ENCODE assay signal across 17 mouse cellular contexts in genomic region chr15:82377701-82378100, GRCm38 (mm10). TPM values are rescaled to one million over a fixed set of nuclear protein-coding genes. Genes with fewer than 3 reads are reported as not detected.
DNase-seq lines count a peak whose midpoint lies in the region; ATAC-seq and TF ChIP-seq lines count a peak whose summit lies in the region.
"Had no signal": no experiment of that assay in that cellular context is flagged by ENCODE, and none has a peak within 500 bp of the region (broad histone marks: within the 10 kb centered on the region; RNA-seq: fewer than 3 reads in every experiment).

No protein-coding gene starts in this region.

- H3K27ac ChIP-seq in forebrain, postnatal 0 days (ENCODE audit: low read depth, low read length) = 0 out of 2 replicates have a peak overlapping the region, but pooled peaks have one; percentile 5
- no peak overlapping the region for H3K27ac ChIP-seq in forebrain, embryonic 12.5 days
- H3K27ac ChIP-seq in intestine, embryonic 14.5 days (ENCODE audit: low read depth) = no peak overlapping the region
- no peak overlapping the region; the same call in 1 of the 2 replicates for H3K27ac ChIP-seq in intestine, postnatal 0 days (ENCODE audit: low read depth, low read length)
- peak overlapping the region; percentile 78; the same call in 1 of the 2 replicates for H3K27ac ChIP-seq in lung, embryonic 16.5 days (ENCODE audit: low read length)
- no peak overlapping the region for H3K27ac ChIP-seq in midbrain, embryonic 16.5 days (ENCODE audit: low read length)
- H3K27ac ChIP-seq: forebrain, embryonic 10.5 days; hindbrain, embryonic 13.5 days; midbrain, embryonic 13.5 days had no signal

- DNase-seq in forebrain, postnatal 0 days = no peak
- DNase-seq in intestine, embryonic 14.5 days (ENCODE audit: low spot score) = peak; percentile 48
- DNase-seq in lung, postnatal 25 days (ENCODE audit: low spot score) = no peak
- DNase-seq in frontal cortex, postnatal 36 days (ENCODE audit: low spot score in 2 of 2) = no peak
- DNase-seq: cerebellum, postnatal 14 days; thymus, adult 18-20 months had no signal

- no peak overlapping the region for H3K4me2 ChIP-seq in forebrain, postnatal 0 days (ENCODE audit: low read depth)
- no peak overlapping the region for H3K4me2 ChIP-seq in forebrain, embryonic 12.5 days
- H3K4me2 ChIP-seq in intestine, embryonic 14.5 days (ENCODE audit: low read length) = no peak overlapping the region
- no peak overlapping the region for H3K4me2 ChIP-seq in intestine, postnatal 0 days (replicated peaks; ENCODE audit: low read depth)
- no peak overlapping the region for H3K4me2 ChIP-seq in lung, embryonic 16.5 days (ENCODE audit: low read depth, low read length)
- no peak overlapping the region for H3K4me2 ChIP-seq in midbrain, embryonic 16.5 days (ENCODE audit: low read length)
- H3K4me2 ChIP-seq: hindbrain, embryonic 13.5 days; midbrain, embryonic 13.5 days had no signal

- peaks cover 9% of the 10 kb centered on the region; the same call in 1 of the 2 replicates for H3K4me1 ChIP-seq in forebrain, postnatal 0 days (ENCODE audit: insufficient read depth)
- H3K4me1 ChIP-seq in forebrain, embryonic 12.5 days = peaks cover 30% of the 10 kb centered on the region
- H3K4me1 ChIP-seq in intestine, embryonic 14.5 days (replicated peaks; ENCODE audit: control insufficient read depth, insufficient read depth, low read length) = peaks cover 23% of the 10 kb centered on the region; the same call in 1 of the 2 replicates
- H3K4me1 ChIP-seq in intestine, postnatal 0 days (replicated peaks; ENCODE audit: control insufficient read depth, insufficient read depth, low read length) = 0 out of 2 replicates have a peak, but pooled peaks cover 5% of the 10 kb centered on the region
- H3K4me1 ChIP-seq in lung, embryonic 16.5 days (replicated peaks; ENCODE audit: control insufficient read depth, insufficient read depth, low read length) = peaks cover 30% of the 10 kb centered on the region
- peaks cover 3% of the 10 kb centered on the region; the same call in 1 of the 2 replicates for H3K4me1 ChIP-seq in midbrain, embryonic 16.5 days (ENCODE audit: control insufficient read depth, insufficient read depth, low read length)

- H3K9ac ChIP-seq in forebrain, postnatal 0 days = no peak overlapping the region
- no peak overlapping the region for H3K9ac ChIP-seq in forebrain, embryonic 12.5 days
- no peak overlapping the region for H3K9ac ChIP-seq in intestine, embryonic 14.5 days (ENCODE audit: low read length)
- no peak overlapping the region for H3K9ac ChIP-seq in intestine, postnatal 0 days (ENCODE audit: low read depth, low read length)
- H3K9ac ChIP-seq in lung, embryonic 16.5 days (ENCODE audit: low read length) = no peak overlapping the region
- no peak overlapping the region for H3K9ac ChIP-seq in midbrain, embryonic 16.5 days (ENCODE audit: low read depth, low read length)
- H3K9ac ChIP-seq: hindbrain, embryonic 13.5 days; midbrain, embryonic 13.5 days had no signal

- no peak for TF ChIP-seq CTCF in forebrain, postnatal 0 days (IDR thresholded peaks at IDR 0.05; ENCODE audit: low read depth)
- no peak for TF ChIP-seq CTCF in intestine, postnatal 0 days (IDR thresholded peaks at IDR 0.05; ENCODE audit: low read depth)

- H3K27me3 ChIP-seq in forebrain, postnatal 0 days (ENCODE audit: insufficient read depth, low read length) = no peaks in the 10 kb centered on the region
- H3K27me3 ChIP-seq in forebrain, embryonic 12.5 days = no peaks in the 10 kb centered on the region
- H3K27me3 ChIP-seq in intestine, embryonic 14.5 days (replicated peaks; ENCODE audit: control insufficient read depth, insufficient read depth, low read length) = no peaks in the 10 kb centered on the region
- no peaks in the 10 kb centered on the region for H3K27me3 ChIP-seq in intestine, postnatal 0 days (replicated peaks; ENCODE audit: control insufficient read depth, insufficient read depth, low read length)
- no peaks in the 10 kb centered on the region for H3K27me3 ChIP-seq in lung, embryonic 16.5 days (ENCODE audit: control insufficient read depth, insufficient read depth, low read depth, low read length)
- H3K27me3 ChIP-seq in midbrain, embryonic 16.5 days (ENCODE audit: control insufficient read depth, insufficient read depth, low read depth, low read length) = no peaks in the 10 kb centered on the region
- H3K27me3 ChIP-seq: midbrain, embryonic 13.5 days had no signal

- H3K4me3 ChIP-seq in forebrain, postnatal 0 days (ENCODE audit: low read depth, low read length) = no peak overlapping the region
- H3K4me3 ChIP-seq in forebrain, embryonic 12.5 days (replicated peaks) = no peak overlapping the region
- no peak overlapping the region for H3K4me3 ChIP-seq in intestine, embryonic 14.5 days (ENCODE audit: low read depth, low read length)
- no peak overlapping the region for H3K4me3 ChIP-seq in intestine, postnatal 0 days (ENCODE audit: low read depth, low read length)
- H3K4me3 ChIP-seq in lung, embryonic 16.5 days (ENCODE audit: low read length) = no peak overlapping the region
- no peak overlapping the region for H3K4me3 ChIP-seq in midbrain, embryonic 16.5 days (ENCODE audit: low read depth, low read length)
- H3K4me3 ChIP-seq: forebrain, embryonic 10.5 days; hindbrain, embryonic 13.5 days; midbrain, embryonic 13.5 days had no signal

- H3K36me3 ChIP-seq in forebrain, postnatal 0 days (ENCODE audit: insufficient read depth) = no peaks in the 10 kb centered on the region
- no peaks in the 10 kb centered on the region for H3K36me3 ChIP-seq in forebrain, embryonic 12.5 days (replicated peaks)
- 0 out of 2 replicates have a peak, but pooled peaks cover 6% of the 10 kb centered on the region for H3K36me3 ChIP-seq in intestine, embryonic 14.5 days (ENCODE audit: control insufficient read depth, insufficient read depth, low read length)
- peaks cover 7% of the 10 kb centered on the region for H3K36me3 ChIP-seq in intestine, postnatal 0 days (ENCODE audit: control insufficient read depth, insufficient read depth)
- H3K36me3 ChIP-seq in lung, embryonic 16.5 days (ENCODE audit: control insufficient read depth, insufficient read depth, low read length) = no peaks in the 10 kb centered on the region
- H3K36me3 ChIP-seq in midbrain, embryonic 16.5 days (ENCODE audit: control insufficient read depth, insufficient read depth, low read length) = no peaks in the 10 kb centered on the region
- H3K36me3 ChIP-seq: forebrain, embryonic 10.5 days; hindbrain, embryonic 13.5 days; midbrain, embryonic 13.5 days had no signal

- no peak for ATAC-seq in forebrain, postnatal 0 days
- ATAC-seq in forebrain, embryonic 12.5 days (ENCODE audit: low FRiP score) = no peak
- ATAC-seq in intestine, embryonic 14.5 days (replicated peaks; ENCODE audit: low FRiP score, low TSS enrichment, low read depth) = no peak
- no peak for ATAC-seq in intestine, postnatal 0 days
- ATAC-seq in lung, embryonic 16.5 days (ENCODE audit: low read depth) = no peak
- no peak for ATAC-seq in midbrain, embryonic 16.5 days
- ATAC-seq: midbrain, embryonic 13.5 days had no signal

- WGBS in forebrain, postnatal 0 days = 82% methylated on average over 5 of the region's 5 CpGs
- WGBS in forebrain, embryonic 12.5 days = 80% methylated on average over 5 of the region's 5 CpGs
- WGBS in intestine, embryonic 14.5 days = 66% methylated on average over 5 of the region's 5 CpGs
- WGBS in intestine, postnatal 0 days = 75% methylated on average over 5 of the region's 5 CpGs
- WGBS in lung, embryonic 16.5 days = 51% methylated on average over 5 of the region's 5 CpGs
- WGBS in midbrain, embryonic 16.5 days = 84% methylated on average over 5 of the region's 5 CpGs

- no peaks in the 10 kb centered on the region for H3K9me3 ChIP-seq in forebrain, postnatal 0 days (ENCODE audit: low read length)
- H3K9me3 ChIP-seq in forebrain, embryonic 12.5 days = no peaks in the 10 kb centered on the region
- no peaks in the 10 kb centered on the region for H3K9me3 ChIP-seq in intestine, embryonic 14.5 days (ENCODE audit: control insufficient read depth, low read length)
- no peaks in the 10 kb centered on the region for H3K9me3 ChIP-seq in intestine, postnatal 0 days (ENCODE audit: control insufficient read depth)
- no peaks in the 10 kb centered on the region for H3K9me3 ChIP-seq in lung, embryonic 16.5 days (ENCODE audit: control insufficient read depth, low read length)
- no peaks in the 10 kb centered on the region for H3K9me3 ChIP-seq in midbrain, embryonic 16.5 days (replicated peaks; ENCODE audit: control insufficient read depth, low read length, poor library complexity, severe bottlenecking)
- H3K9me3 ChIP-seq: forebrain, embryonic 10.5 days; hindbrain, embryonic 13.5 days; midbrain, embryonic 13.5 days had no signal

RNA-seq across cellular contexts. Expression of gene Cyp2d22, which starts 2.4 kb away (rescaled TPM):
- 2.1 and 3.1 TPM in 2 replicates for total RNA-seq in forebrain, postnatal 0 days (2014; rRNA removed)
- polyA plus RNA-seq in forebrain, postnatal 0 days (2015; fragmentation: Nextera tagmentation; extraction: Ambion mirVana) = 1.8 and 1.9 TPM in 2 replicates
- 2.1 and 2.8 TPM in 2 replicates for polyA plus RNA-seq in forebrain, embryonic 12.5 days (2016; fragmentation: Nextera tagmentation; extraction: Ambion mirVana)
- polyA plus RNA-seq in intestine, embryonic 14.5 days (2014; fragmentation: Nextera tagmentation; extraction: Ambion mirVana) = 8.4 and 8.5 TPM in 2 replicates
- 5.7 and 7.6 TPM in 2 replicates for polyA plus RNA-seq in intestine, postnatal 0 days (2015; fragmentation: Nextera tagmentation; extraction: Ambion mirVana)
- 9.7 and 12.7 TPM in 2 replicates for polyA plus RNA-seq in lung, embryonic 16.5 days (2015; fragmentation: Nextera tagmentation; extraction: Ambion mirVana)
- 1.2 and 1.5 TPM in 2 replicates for polyA plus RNA-seq in midbrain, embryonic 16.5 days (2015; fragmentation: Nextera tagmentation; extraction: Ambion mirVana)

RNA-seq across cellular contexts. Expression of gene Cyp2d11, which starts 16.1 kb away (rescaled TPM):
- total RNA-seq in forebrain, postnatal 0 days (2014; rRNA removed) = not detected in 2 replicates
- polyA plus RNA-seq in forebrain, postnatal 0 days (2015; fragmentation: Nextera tagmentation; extraction: Ambion mirVana) = not detected in 2 replicates
- not detected in 2 replicates for polyA plus RNA-seq in forebrain, embryonic 12.5 days (2016; fragmentation: Nextera tagmentation; extraction: Ambion mirVana)
- not detected in 2 replicates for polyA plus RNA-seq in intestine, embryonic 14.5 days (2014; fragmentation: Nextera tagmentation; extraction: Ambion mirVana)
- polyA plus RNA-seq in intestine, postnatal 0 days (2015; fragmentation: Nextera tagmentation; extraction: Ambion mirVana) = not detected in 2 replicates
- polyA plus RNA-seq in lung, embryonic 16.5 days (2015; fragmentation: Nextera tagmentation; extraction: Ambion mirVana) = not detected in 2 replicates
- polyA plus RNA-seq in midbrain, embryonic 16.5 days (2015; fragmentation: Nextera tagmentation; extraction: Ambion mirVana) = not detected in 2 replicates
- polyA plus RNA-seq: adrenal gland, adult 2 months; embryonic facial prominence, embryonic 11.5 days; forebrain, embryonic 10.5 days; hindbrain, embryonic 13.5 days; midbrain, embryonic 13.5 days; neural tube, embryonic 11.5 days had no signal

RNA-seq across cellular contexts. Expression of gene Ndufa6, which starts 23.6 kb away (rescaled TPM):
- total RNA-seq in forebrain, postnatal 0 days (2014; rRNA removed) = 271 and 465 TPM in 2 replicates
- polyA plus RNA-seq in forebrain, postnatal 0 days (2015; fragmentation: Nextera tagmentation; extraction: Ambion mirVana) = 416 and 528 TPM in 2 replicates
- 277 and 278 TPM in 2 replicates for polyA plus RNA-seq in forebrain, embryonic 12.5 days (2016; fragmentation: Nextera tagmentation; extraction: Ambion mirVana)
- polyA plus RNA-seq in intestine, embryonic 14.5 days (2014; fragmentation: Nextera tagmentation; extraction: Ambion mirVana) = 426 and 466 TPM in 2 replicates
- polyA plus RNA-seq in intestine, postnatal 0 days (2015; fragmentation: Nextera tagmentation; extraction: Ambion mirVana) = 830 and 832 TPM in 2 replicates
- polyA plus RNA-seq in lung, embryonic 16.5 days (2015; fragmentation: Nextera tagmentation; extraction: Ambion mirVana) = 313 and 340 TPM in 2 replicates
- polyA plus RNA-seq in midbrain, embryonic 16.5 days (2015; fragmentation: Nextera tagmentation; extraction: Ambion mirVana) = 321 and 346 TPM in 2 replicates

RNA-seq across cellular contexts. Expression of gene Cyp2d10, which starts 29.3 kb away (rescaled TPM):
- total RNA-seq in forebrain, postnatal 0 days (2014; rRNA removed) = not detected in 2 replicates
- polyA plus RNA-seq in forebrain, postnatal 0 days (2015; fragmentation: Nextera tagmentation; extraction: Ambion mirVana) = not detected in 2 replicates
- not detected in 2 replicates for polyA plus RNA-seq in forebrain, embryonic 12.5 days (2016; fragmentation: Nextera tagmentation; extraction: Ambion mirVana)
- not detected in 2 replicates for polyA plus RNA-seq in intestine, embryonic 14.5 days (2014; fragmentation: Nextera tagmentation; extraction: Ambion mirVana)
- polyA plus RNA-seq in intestine, postnatal 0 days (2015; fragmentation: Nextera tagmentation; extraction: Ambion mirVana) = 0.25 and 0.39 TPM in 2 replicates
- 0.18 and 0.63 TPM in 2 replicates for polyA plus RNA-seq in lung, embryonic 16.5 days (2015; fragmentation: Nextera tagmentation; extraction: Ambion mirVana)
- polyA plus RNA-seq in midbrain, embryonic 16.5 days (2015; fragmentation: Nextera tagmentation; extraction: Ambion mirVana) = not detected in 2 replicates
- total RNA-seq: left cerebral cortex, postnatal 36 days had no signal
- polyA plus RNA-seq: embryonic facial prominence, embryonic 11.5 days; forebrain, embryonic 10.5 days; hindbrain, embryonic 13.5 days; midbrain, embryonic 13.5 days; neural tube, embryonic 11.5 days had no signal

RNA-seq across cellular contexts. Expression of gene Smdt1, which starts 38.9 kb away (rescaled TPM):
- total RNA-seq in forebrain, postnatal 0 days (2014; rRNA removed) = 167 and 208 TPM in 2 replicates
- polyA plus RNA-seq in forebrain, postnatal 0 days (2015; fragmentation: Nextera tagmentation; extraction: Ambion mirVana) = 337 and 359 TPM in 2 replicates
- 245 and 250 TPM in 2 replicates for polyA plus RNA-seq in forebrain, embryonic 12.5 days (2016; fragmentation: Nextera tagmentation; extraction: Ambion mirVana)
- 260 and 272 TPM in 2 replicates for polyA plus RNA-seq in intestine, embryonic 14.5 days (2014; fragmentation: Nextera tagmentation; extraction: Ambion mirVana)
- polyA plus RNA-seq in intestine, postnatal 0 days (2015; fragmentation: Nextera tagmentation; extraction: Ambion mirVana) = 448 and 457 TPM in 2 replicates
- polyA plus RNA-seq in lung, embryonic 16.5 days (2015; fragmentation: Nextera tagmentation; extraction: Ambion mirVana) = 243 and 250 TPM in 2 replicates
- polyA plus RNA-seq in midbrain, embryonic 16.5 days (2015; fragmentation: Nextera tagmentation; extraction: Ambion mirVana) = 300 and 320 TPM in 2 replicates

Comparison
In these comparisons a context has a peak if more than half of its experiments do, and no peak if none do; other contexts are left out.
1. H3K27ac ChIP-seq: peak in forebrain, postnatal 0 days (single experiment) and lung, embryonic 16.5 days (single experiment); none in forebrain, embryonic 12.5 days (single experiment), intestine, embryonic 14.5 days (single experiment), intestine, postnatal 0 days (single experiment) and midbrain, embryonic 16.5 days (single experiment).